Mouse (Mus musculus): ENCODE data around the gene Rab5if. TPM values are rescaled to one million over a fixed set of nuclear protein-coding genes. Genes with fewer than 3 reads are reported as not detected.
A peak's percentile ranks its signal among the peaks of the same experiment; 100 is the strongest.
"Not testable (repeated sequence)": the region's sequence is repeated elsewhere in the genome, so short reads cannot be mapped to it uniquely, and the experiment has no call there.

Gene Rab5if
- polyA plus RNA-seq, 2 experiments, result 80.3 to 164 TPM

DNA sequence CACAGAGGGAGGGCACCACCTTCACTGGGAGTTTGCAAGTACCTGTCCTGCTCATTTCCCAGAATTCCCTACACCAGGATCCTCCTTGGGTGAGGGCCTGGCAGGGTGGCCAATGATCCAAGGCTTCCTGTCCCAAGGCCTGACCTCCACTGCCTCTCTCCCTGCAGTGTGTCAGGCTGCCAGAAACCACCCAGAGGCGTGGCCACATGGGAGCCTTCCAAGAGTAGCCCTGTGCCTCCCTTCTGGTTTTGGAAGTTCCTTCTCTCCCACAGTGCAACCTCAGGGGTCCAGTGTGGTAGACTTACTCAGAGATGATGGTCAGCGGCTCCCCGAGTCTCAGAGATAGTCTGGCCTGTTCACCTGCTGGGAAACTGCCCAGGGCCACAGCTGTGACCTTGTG, 16.6 kb downstream of the Rab5if start:
- no peaks in the 10 kb centered on the region for H3K9me3 ChIP-seq (ENCODE audit: control insufficient read depth, low read length)
- 65% methylated on average over 3 of the region's 3 CpGs for WGBS (ENCODE audit: insufficient replicate concordance)
- H3K27ac ChIP-seq, result no peak overlapping the region
- TF ChIP-seq CTCF (IDR thresholded peaks at IDR 0.05; ENCODE audit: low read depth), result no peak
- no peak for TF ChIP-seq EP300 (IDR thresholded peaks at IDR 0.05; ENCODE audit: low read depth)
- H3K4me2 ChIP-seq (ENCODE audit: low read depth), result no peak overlapping the region
- H3K9ac ChIP-seq (replicated peaks), result 0 out of 2 replicates have a peak overlapping the region, but pooled peaks have one; percentile 18
- no peaks in the 10 kb centered on the region; the same call in 1 of the 2 replicates for H3K36me3 ChIP-seq (replicated peaks; ENCODE audit: control insufficient read depth, insufficient read depth, low read depth)
- peaks cover 36% of the 10 kb centered on the region in 2 experiments for H3K4me1 ChIP-seq (replicated peaks; ENCODE audit: control insufficient read depth in 2 of 2, insufficient read depth in 2 of 2, low read length in 1 of 2)
- ATAC-seq (ENCODE audit: insufficient read depth) (no peak), DNase-seq (ENCODE audit: low read depth in 3 of 3, low spot score in 3 of 3) (no peak)
- no peak overlapping the region for H3K4me3 ChIP-seq (ENCODE audit: insufficient read depth in 1 of 2, low read depth in 2 of 2, low read length in 2 of 2)
- no peaks in the 10 kb centered on the region for H3K27me3 ChIP-seq (ENCODE audit: control insufficient read depth, insufficient read depth, low read length)

DNA sequence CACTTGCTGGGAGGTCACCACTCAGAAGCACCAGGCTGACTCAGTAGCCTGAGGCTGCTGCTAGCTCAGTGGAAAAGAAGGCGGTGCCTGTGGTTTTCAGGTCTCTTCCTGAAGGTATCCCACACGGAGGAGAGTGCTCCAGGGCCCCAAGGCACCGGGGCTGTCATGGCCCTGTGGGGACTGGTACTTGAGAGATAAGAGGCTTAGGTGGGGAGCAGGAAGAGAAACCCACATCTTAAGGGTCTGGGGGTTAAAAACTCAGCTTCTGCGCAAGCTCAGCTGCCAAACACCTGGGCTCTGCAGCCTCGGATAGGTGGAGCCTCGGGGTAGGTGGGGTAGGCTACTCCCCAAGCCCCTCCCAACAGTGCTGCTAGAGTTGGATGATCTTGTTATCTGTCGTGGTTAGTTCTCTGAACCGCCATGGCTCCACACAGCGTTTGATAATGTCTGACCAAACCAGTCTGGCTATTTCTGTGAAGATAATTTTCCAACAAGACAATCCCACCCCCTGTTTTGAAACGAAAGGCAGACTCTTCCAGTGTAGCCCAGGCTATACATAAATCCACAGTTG, 19.6 kb downstream of the Rab5if start:
- H3K4me1 ChIP-seq (replicated peaks; ENCODE audit: control insufficient read depth in 2 of 2, insufficient read depth in 2 of 2, low read length in 1 of 2), result peaks cover 42 to 46% of the 10 kb centered on the region in 2 experiments
- ATAC-seq (ENCODE audit: insufficient read depth) (peak; percentile 97), DNase-seq (ENCODE audit: low read depth in 3 of 3, low spot score in 3 of 3) (peak; percentile 74 to 86 (median 85))
- no peaks in the 10 kb centered on the region for H3K27me3 ChIP-seq (ENCODE audit: control insufficient read depth, insufficient read depth, low read length)
- peak; percentile 69 for TF ChIP-seq EP300 (IDR thresholded peaks at IDR 0.05; ENCODE audit: low read depth)
- TF ChIP-seq CTCF (IDR thresholded peaks at IDR 0.05; ENCODE audit: low read depth), result no peak
- H3K9ac ChIP-seq (replicated peaks), result peak overlapping the region; percentile 58
- H3K27ac ChIP-seq, result peak overlapping the region; percentile 86
- no peaks in the 10 kb centered on the region for H3K9me3 ChIP-seq (ENCODE audit: control insufficient read depth, low read length)
- H3K4me3 ChIP-seq (ENCODE audit: insufficient read depth in 1 of 2, low read depth in 2 of 2, low read length in 2 of 2), result peak overlapping the region; percentile 25 to 42; a peak in 3 of 4 replicates
- 5% methylated on average over 10 of the region's 10 CpGs for WGBS (ENCODE audit: insufficient replicate concordance)
- no peaks in the 10 kb centered on the region for H3K36me3 ChIP-seq (replicated peaks; ENCODE audit: control insufficient read depth, insufficient read depth, low read depth)
- peak overlapping the region; percentile 71 for H3K4me2 ChIP-seq (ENCODE audit: low read depth)

DNA sequence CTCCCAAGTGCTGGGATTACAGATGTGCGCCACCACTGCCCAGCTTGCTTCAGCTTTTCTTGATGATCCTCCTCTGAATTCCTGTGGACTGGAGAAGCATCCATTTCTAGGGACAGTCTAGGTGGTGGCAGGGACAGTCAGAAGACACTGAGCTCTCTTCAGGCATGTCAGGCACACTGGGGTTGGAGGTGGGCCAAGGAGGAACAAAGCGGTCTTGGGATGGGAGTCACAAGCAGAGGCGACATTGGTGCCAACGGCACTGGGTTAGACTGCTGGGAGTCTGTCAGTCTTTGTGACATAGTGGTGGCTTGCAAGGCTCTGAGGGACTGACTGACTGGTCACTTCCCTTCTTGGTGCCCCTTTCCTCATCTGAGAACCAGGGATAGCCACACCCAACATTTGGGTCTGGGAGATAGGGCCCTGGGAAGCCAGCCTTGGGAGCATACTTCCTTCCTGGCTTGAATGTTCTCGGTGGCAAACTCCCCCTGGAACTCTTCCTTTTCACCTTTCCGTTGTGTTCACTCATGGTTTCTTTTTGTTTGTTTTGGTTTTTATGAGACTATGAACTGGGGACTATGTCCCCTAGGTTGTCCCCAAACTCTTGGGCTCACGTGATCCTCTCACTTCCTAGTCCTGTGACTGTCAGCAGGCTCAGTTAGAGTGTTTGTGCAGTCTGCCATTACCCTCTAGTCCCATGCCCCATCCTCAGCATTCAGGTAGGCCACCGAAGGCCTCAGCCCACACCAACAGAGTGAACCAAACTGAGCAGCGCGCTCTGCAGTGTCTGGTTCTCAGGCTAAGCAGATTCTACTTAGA, 21.7 kb downstream of the Rab5if start:
- H3K9me3 ChIP-seq (ENCODE audit: control insufficient read depth, low read length), result no peaks in the 10 kb centered on the region
- no peak overlapping the region for H3K4me3 ChIP-seq (ENCODE audit: insufficient read depth in 1 of 2, low read depth in 2 of 2, low read length in 2 of 2)
- DNase-seq (ENCODE audit: low read depth in 3 of 3, low spot score in 3 of 3) (peak in 2 of 3 experiments; percentile 49 to 64), ATAC-seq (ENCODE audit: insufficient read depth) (peak; percentile 25)
- no peaks in the 10 kb centered on the region for H3K36me3 ChIP-seq (replicated peaks; ENCODE audit: control insufficient read depth, insufficient read depth, low read depth)
- H3K27me3 ChIP-seq (ENCODE audit: control insufficient read depth, insufficient read depth, low read length), result no peaks in the 10 kb centered on the region
- H3K4me2 ChIP-seq (ENCODE audit: low read depth), result peak overlapping the region; percentile 54
- peaks cover 40 to 44% of the 10 kb centered on the region in 2 experiments for H3K4me1 ChIP-seq (replicated peaks; ENCODE audit: control insufficient read depth in 2 of 2, insufficient read depth in 2 of 2, low read length in 1 of 2)
- H3K27ac ChIP-seq, result peak overlapping the region; percentile 62
- 51% methylated on average over 10 of the region's 10 CpGs for WGBS (ENCODE audit: insufficient replicate concordance)
- peak overlapping the region; percentile 43 for H3K9ac ChIP-seq (replicated peaks)
- TF ChIP-seq CTCF (IDR thresholded peaks at IDR 0.05; ENCODE audit: low read depth), result no peak

DNA sequence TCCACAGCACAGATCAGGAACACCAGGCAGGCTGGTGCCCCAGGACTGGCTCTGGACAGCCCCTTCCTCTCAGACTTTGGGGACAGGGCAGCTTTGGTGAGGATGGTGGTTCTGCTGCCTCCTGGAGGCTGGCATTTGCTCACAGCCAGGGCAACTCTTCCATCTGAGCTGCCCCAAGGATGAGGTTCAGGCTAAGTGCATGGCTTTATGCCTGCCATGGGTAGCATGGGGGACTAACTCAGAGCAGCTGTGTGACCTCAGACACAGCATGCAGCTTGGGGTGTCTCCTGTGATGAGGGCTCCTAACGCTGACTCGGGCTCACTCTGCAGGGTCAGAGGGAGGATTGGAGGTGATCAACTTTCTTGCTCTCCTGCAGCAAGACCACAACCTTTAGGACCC, 22.7 kb downstream of the Rab5if start:
- 61% methylated on average over 2 of the region's 2 CpGs for WGBS (ENCODE audit: insufficient replicate concordance)
- not testable (repeated sequence) for DNase-seq (ENCODE audit: low read depth in 3 of 3, low spot score in 3 of 3); H3K9me3 ChIP-seq (ENCODE audit: control insufficient read depth, low read length); H3K4me2 ChIP-seq (ENCODE audit: low read depth); H3K36me3 ChIP-seq (replicated peaks; ENCODE audit: control insufficient read depth, insufficient read depth, low read depth); H3K27ac ChIP-seq; H3K4me3 ChIP-seq (ENCODE audit: insufficient read depth in 1 of 2, low read depth in 2 of 2, low read length in 2 of 2); H3K27me3 ChIP-seq (ENCODE audit: control insufficient read depth, insufficient read depth, low read length); H3K9ac ChIP-seq (replicated peaks); ATAC-seq (ENCODE audit: insufficient read depth)
- TF ChIP-seq CTCF (IDR thresholded peaks at IDR 0.05; ENCODE audit: low read depth), result peak; percentile 32
- peaks cover 36 to 42% of the 10 kb centered on the region in 2 experiments for H3K4me1 ChIP-seq (replicated peaks; ENCODE audit: control insufficient read depth in 2 of 2, insufficient read depth in 2 of 2, low read length in 1 of 2)

DNA sequence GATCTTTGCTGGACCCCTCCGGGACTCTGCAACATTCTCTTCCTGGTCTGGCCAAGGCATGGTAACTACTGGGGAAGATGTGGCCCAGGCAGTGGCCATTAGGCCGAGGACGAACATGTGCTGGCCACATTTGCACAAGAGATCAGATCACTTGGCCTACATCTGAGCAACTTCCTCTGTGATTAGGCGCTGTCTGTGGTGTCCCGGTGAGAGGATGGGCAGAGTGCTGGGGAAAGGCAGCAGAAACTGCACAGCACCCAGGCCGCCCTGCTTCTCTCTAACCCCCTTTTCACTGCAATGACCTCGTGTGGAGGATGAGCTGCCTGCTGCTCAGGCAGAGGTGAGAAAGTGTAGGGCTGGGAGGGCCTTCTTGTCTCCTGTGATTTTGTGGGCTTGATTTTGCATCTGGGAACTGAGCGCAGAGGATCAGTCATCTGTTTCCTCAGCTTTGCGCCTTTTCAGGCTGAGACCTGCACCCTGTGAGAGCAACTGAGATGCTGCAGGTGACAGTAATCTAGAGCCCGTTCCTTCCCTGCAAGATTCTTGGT, 23.2 kb downstream of the Rab5if start:
- Histone ChIP-seq H3K27me3 (ENCODE audit: control insufficient read depth, insufficient read depth, low read length) (no peaks in the 10 kb centered on the region), H3K4me1 (replicated peaks; ENCODE audit: control insufficient read depth in 2 of 2, insufficient read depth in 2 of 2, low read length in 1 of 2) (peaks cover 36 to 42% of the 10 kb centered on the region in 2 experiments), H3K9ac (replicated peaks) (no peak overlapping the region), H3K36me3 (replicated peaks; ENCODE audit: control insufficient read depth, insufficient read depth, low read depth) (no peaks in the 10 kb centered on the region), H3K4me3 (ENCODE audit: insufficient read depth in 1 of 2, low read depth in 2 of 2, low read length in 2 of 2) (no peak overlapping the region), H3K4me2 (ENCODE audit: low read depth) (no peak overlapping the region), H3K27ac (no peak overlapping the region), H3K9me3 (ENCODE audit: control insufficient read depth, low read length) (no peaks in the 10 kb centered on the region)
- no peak for ATAC-seq (ENCODE audit: insufficient read depth)
- no peak for TF ChIP-seq CTCF (IDR thresholded peaks at IDR 0.05; ENCODE audit: low read depth)
- no peak for DNase-seq (ENCODE audit: low read depth in 3 of 3, low spot score in 3 of 3)
- 46% methylated on average over 10 of the region's 10 CpGs for WGBS (ENCODE audit: insufficient replicate concordance)
